ENCODE assay signal across 9 mouse cellular contexts in genomic region chr19:44511451-44512231, GRCm38 (mm10). TPM values are rescaled to one million over a fixed set of nuclear protein-coding genes. Genes with fewer than 3 reads are reported as not detected.
DNase-seq lines count a peak whose midpoint lies in the region; ATAC-seq and TF ChIP-seq lines count a peak whose summit lies in the region.
"Had no signal": no experiment of that assay in that cellular context is flagged by ENCODE, and none has a peak within 500 bp of the region (broad histone marks: within the 10 kb centered on the region; RNA-seq: fewer than 3 reads in every experiment).

No protein-coding gene starts in this region.

- H3K9me3 ChIP-seq in ES-Bruce4 (replicated peaks; ENCODE audit: control insufficient read depth, insufficient read depth, low read length, poor library complexity, severe bottlenecking) = peaks cover 6% of the 10 kb centered on the region; the same call in 1 of the 2 replicates
- no peaks in the 10 kb centered on the region for H3K9me3 ChIP-seq in forebrain, embryonic 10.5 days
- no peaks in the 10 kb centered on the region for H3K9me3 ChIP-seq in hindbrain, postnatal 0 days (ENCODE audit: low read length)
- H3K9me3 ChIP-seq in liver, embryonic 14.5 days (ENCODE audit: control insufficient read depth, low read length) = no peaks in the 10 kb centered on the region

- H3K4me3 ChIP-seq in ES-Bruce4 (ENCODE audit: low read depth, low read length) = peak overlapping the region; percentile 55
- H3K4me3 ChIP-seq in forebrain, embryonic 10.5 days = peak overlapping the region; percentile 63
- H3K4me3 ChIP-seq in hindbrain, postnatal 0 days (ENCODE audit: low read length) = peak overlapping the region; percentile 45
- peak overlapping the region in 1 of 2 experiments; percentile 20; a peak in 1 of 4 replicates for H3K4me3 ChIP-seq in liver, embryonic 14.5 days (ENCODE audit: insufficient read depth in 1 of 2, low read depth in 2 of 2, low read length in 2 of 2)
- peak overlapping the region; percentile 35 for H3K4me3 ChIP-seq in small intestine, adult 2 months (ENCODE audit: low read depth, low read length)

- H3K27ac ChIP-seq in ES-Bruce4 (ENCODE audit: insufficient read depth, low read length) = no peak overlapping the region
- peak overlapping the region; percentile 88 for H3K27ac ChIP-seq in forebrain, embryonic 10.5 days
- no peak overlapping the region for H3K27ac ChIP-seq in hindbrain, postnatal 0 days
- no peak overlapping the region for H3K27ac ChIP-seq in liver, embryonic 14.5 days
- H3K27ac ChIP-seq in small intestine, adult 2 months (ENCODE audit: insufficient read depth, low read depth, low read length) = no peak overlapping the region

- no peak for TF ChIP-seq EP300 in ES-Bruce4 (IDR thresholded peaks at IDR 0.05; ENCODE audit: insufficient read depth, low read depth, low read length)
- no peak for TF ChIP-seq EP300 in liver, embryonic 14.5 days (IDR thresholded peaks at IDR 0.05; ENCODE audit: low read depth)

- under 1% methylated on average over 66 of the region's 66 CpGs for WGBS in forebrain, embryonic 10.5 days
- 2% methylated on average over 66 of the region's 66 CpGs for WGBS in hindbrain, postnatal 0 days
- WGBS in liver, embryonic 14.5 days (ENCODE audit: insufficient replicate concordance) = 1% methylated on average over 66 of the region's 66 CpGs
- 2% methylated on average over 65 of the region's 66 CpGs for WGBS in small intestine, adult 2 months

- peak overlapping the region; percentile 76 for H3K4me2 ChIP-seq in hindbrain, postnatal 0 days (ENCODE audit: low read depth, low read length)
- H3K4me2 ChIP-seq in liver, embryonic 14.5 days (ENCODE audit: low read depth) = peak overlapping the region; percentile 38

- peak; percentile 51; the same call in 1 of the 2 replicates for ATAC-seq in hindbrain, postnatal 0 days
- no peak for ATAC-seq in liver, embryonic 14.5 days (ENCODE audit: insufficient read depth)

- peak; percentile 1 for TF ChIP-seq CTCF in ES-Bruce4 (IDR thresholded peaks at IDR 0.05; ENCODE audit: low read depth, low read length)
- peak; percentile 37 for TF ChIP-seq CTCF in hindbrain, postnatal 0 days (IDR thresholded peaks at IDR 0.05; ENCODE audit: low read depth)
- TF ChIP-seq CTCF in liver, embryonic 14.5 days (IDR thresholded peaks at IDR 0.05; ENCODE audit: low read depth) = no peak
- TF ChIP-seq CTCF in small intestine, adult 2 months (IDR thresholded peaks at IDR 0.05; ENCODE audit: extremely low read depth, insufficient read length, insufficient replicate concordance, low read depth, low read length) = no peak

- no peak for TF ChIP-seq POLR2A in ES-Bruce4 (IDR thresholded peaks at IDR 0.05; ENCODE audit: insufficient read depth, low read length)
- TF ChIP-seq POLR2A in small intestine, adult 2 months (IDR thresholded peaks at IDR 0.05; ENCODE audit: low read depth, low read length) = no peak

- peak; percentile 7 to 11 for DNase-seq in cerebellum, postnatal 25 days
- no peak for DNase-seq in cerebellum, adult 11-12 months
- no peak for DNase-seq in forebrain, embryonic 10.5 days (ENCODE audit: extremely low spot score, low spot score)
- peak; percentile 71 for DNase-seq in hindbrain, postnatal 0 days (ENCODE audit: low spot score)
- no peak for DNase-seq in liver, embryonic 14.5 days (ENCODE audit: low read depth in 3 of 3, low spot score in 3 of 3)
- no peak for DNase-seq in frontal cortex, postnatal 25 days (ENCODE audit: low spot score in 2 of 2)

- H3K4me1 ChIP-seq in ES-Bruce4 (ENCODE audit: control insufficient read depth, insufficient read depth, low read length) = peaks cover 3% of the 10 kb centered on the region
- peaks cover 80% of the 10 kb centered on the region for H3K4me1 ChIP-seq in forebrain, embryonic 10.5 days
- peaks cover 4% of the 10 kb centered on the region for H3K4me1 ChIP-seq in hindbrain, postnatal 0 days (ENCODE audit: insufficient read depth, low read length)
- no peaks in the 10 kb centered on the region for H3K4me1 ChIP-seq in liver, embryonic 14.5 days (replicated peaks; ENCODE audit: control insufficient read depth in 2 of 2, insufficient read depth in 2 of 2, low read length in 1 of 2)
- peaks cover 7% of the 10 kb centered on the region; the same call in 1 of the 2 replicates for H3K4me1 ChIP-seq in small intestine, adult 2 months (ENCODE audit: control insufficient read depth, insufficient read depth, insufficient read length, low read length)

- H3K27me3 ChIP-seq in ES-Bruce4 (ENCODE audit: control insufficient read depth, insufficient read depth, low read length, poor library complexity, severe bottlenecking) = peaks cover 16% of the 10 kb centered on the region
- H3K27me3 ChIP-seq in forebrain, embryonic 10.5 days (ENCODE audit: poor library complexity, severe bottlenecking) = peaks cover 100% of the 10 kb centered on the region
- peaks cover 70% of the 10 kb centered on the region for H3K27me3 ChIP-seq in hindbrain, postnatal 0 days (ENCODE audit: insufficient read depth, low read length)
- H3K27me3 ChIP-seq in liver, embryonic 14.5 days (ENCODE audit: control insufficient read depth, insufficient read depth, low read length) = peaks cover 62% of the 10 kb centered on the region
- peaks cover 37% of the 10 kb centered on the region for H3K27me3 ChIP-seq in small intestine, adult 2 months (ENCODE audit: control insufficient read depth, insufficient read depth, low read length)

- H3K9ac ChIP-seq in ES-Bruce4 (ENCODE audit: low read depth, poor library complexity, severe bottlenecking) = 0 out of 2 replicates have a peak overlapping the region, but pooled peaks have one; percentile 9
- H3K9ac ChIP-seq in hindbrain, postnatal 0 days (replicated peaks; ENCODE audit: low read length) = peak overlapping the region; percentile 2
- H3K9ac ChIP-seq in liver, embryonic 14.5 days (replicated peaks) = no peak overlapping the region

- no peaks in the 10 kb centered on the region for H3K36me3 ChIP-seq in ES-Bruce4 (ENCODE audit: control insufficient read depth, insufficient read depth, low read length, poor library complexity, severe bottlenecking)
- peaks cover 10% of the 10 kb centered on the region for H3K36me3 ChIP-seq in forebrain, embryonic 10.5 days (replicated peaks)
- H3K36me3 ChIP-seq in hindbrain, postnatal 0 days (ENCODE audit: insufficient read depth, low read length) = no peaks in the 10 kb centered on the region
- no peaks in the 10 kb centered on the region for H3K36me3 ChIP-seq in liver, embryonic 14.5 days (replicated peaks; ENCODE audit: control insufficient read depth, insufficient read depth, low read depth)
- no peaks in the 10 kb centered on the region for H3K36me3 ChIP-seq in small intestine, adult 2 months (ENCODE audit: control insufficient read depth, insufficient read depth, low read length)

RNA-seq across cellular contexts. Expression of gene Wnt8b, which starts 18.4 kb away (rescaled TPM):
- polyA plus RNA-seq in ES-Bruce4 (2011; ENCODE audit: insufficient read depth, insufficient read length, low read depth, missing spikeins) = not detected in 2 replicates
- 51.3 and 61.0 TPM in 2 replicates for polyA plus RNA-seq in forebrain, embryonic 10.5 days (2016; fragmentation: Nextera tagmentation; extraction: Ambion mirVana)
- total RNA-seq in hindbrain, postnatal 0 days (2014; rRNA removed) = 0.14 and 1.4 TPM in 2 replicates
- polyA plus RNA-seq in hindbrain, postnatal 0 days (2015; fragmentation: Nextera tagmentation; extraction: Ambion mirVana) = not detected in 2 replicates
- polyA plus RNA-seq in liver, embryonic 14.5 days (2012; rRNA removed) = not detected in 2 replicates
- not detected in 2 replicates for polyA plus RNA-seq in liver, embryonic 14.5 days (2014; fragmentation: Nextera tagmentation; extraction: Ambion mirVana)
- polyA plus RNA-seq in small intestine, adult 2 months (2012; rRNA removed) = not detected in 2 replicates
- total RNA-seq: hematopoietic stem cell, adult 5-6 weeks had no signal

RNA-seq across cellular contexts. Expression of gene Sec31b, which starts 34.0 kb away (rescaled TPM):
- 1.8 and 2.1 TPM in 2 replicates for polyA plus RNA-seq in ES-Bruce4 (2011; ENCODE audit: insufficient read depth, insufficient read length, low read depth, missing spikeins)
- polyA plus RNA-seq in forebrain, embryonic 10.5 days (2016; fragmentation: Nextera tagmentation; extraction: Ambion mirVana) = 0.88 and 1.7 TPM in 2 replicates
- 0.36 and 0.63 TPM in 2 replicates for total RNA-seq in hindbrain, postnatal 0 days (2014; rRNA removed)
- polyA plus RNA-seq in hindbrain, postnatal 0 days (2015; fragmentation: Nextera tagmentation; extraction: Ambion mirVana) = 0.32 and 0.33 TPM in 2 replicates
- 0.46 and 0.48 TPM in 2 replicates for polyA plus RNA-seq in liver, embryonic 14.5 days (2012; rRNA removed)
- 0.11 and 0.20 TPM in 2 replicates for polyA plus RNA-seq in liver, embryonic 14.5 days (2014; fragmentation: Nextera tagmentation; extraction: Ambion mirVana)
- polyA plus RNA-seq in small intestine, adult 2 months (2012; rRNA removed) = 1.3 and 1.5 TPM in 2 replicates

RNA-seq across cellular contexts. Expression of gene Gm20538, which starts 41.0 kb away (rescaled TPM):
- not detected in 2 replicates for polyA plus RNA-seq in ES-Bruce4 (2011; ENCODE audit: insufficient read depth, insufficient read length, low read depth, missing spikeins)
- polyA plus RNA-seq in forebrain, embryonic 10.5 days (2016; fragmentation: Nextera tagmentation; extraction: Ambion mirVana) = not detected in 2 replicates
- total RNA-seq in hindbrain, postnatal 0 days (2014; rRNA removed) = not detected in 2 replicates
- not detected in 2 replicates for polyA plus RNA-seq in hindbrain, postnatal 0 days (2015; fragmentation: Nextera tagmentation; extraction: Ambion mirVana)
- not detected in 2 replicates for polyA plus RNA-seq in liver, embryonic 14.5 days (2012; rRNA removed)
- polyA plus RNA-seq in liver, embryonic 14.5 days (2014; fragmentation: Nextera tagmentation; extraction: Ambion mirVana) = not detected in 2 replicates
- not detected in 2 replicates for polyA plus RNA-seq in small intestine, adult 2 months (2012; rRNA removed)
- total RNA-seq: hematopoietic stem cell, adult 5-6 weeks had no signal

RNA-seq across cellular contexts. Expression of gene Ndufb8, which starts 43.6 kb away (rescaled TPM):
- 181 and 191 TPM in 2 replicates for polyA plus RNA-seq in ES-Bruce4 (2011; ENCODE audit: insufficient read depth, insufficient read length, low read depth, missing spikeins)
- 595 and 612 TPM in 2 replicates for polyA plus RNA-seq in forebrain, embryonic 10.5 days (2016; fragmentation: Nextera tagmentation; extraction: Ambion mirVana)
- 500 and 558 TPM in 2 replicates for total RNA-seq in hindbrain, postnatal 0 days (2014; rRNA removed)
- 932 and 959 TPM in 2 replicates for polyA plus RNA-seq in hindbrain, postnatal 0 days (2015; fragmentation: Nextera tagmentation; extraction: Ambion mirVana)
- polyA plus RNA-seq in liver, embryonic 14.5 days (2012; rRNA removed) = 209 and 212 TPM in 2 replicates
- polyA plus RNA-seq in liver, embryonic 14.5 days (2014; fragmentation: Nextera tagmentation; extraction: Ambion mirVana) = 347 and 349 TPM in 2 replicates
- 811 and 895 TPM in 2 replicates for polyA plus RNA-seq in small intestine, adult 2 months (2012; rRNA removed)

RNA-seq across cellular contexts. Expression of gene Hif1an, which starts 51.0 kb away (rescaled TPM):
- 26.7 and 29.6 TPM in 2 replicates for polyA plus RNA-seq in ES-Bruce4 (2011; ENCODE audit: insufficient read depth, insufficient read length, low read depth, missing spikeins)
- 48.6 and 51.6 TPM in 2 replicates for polyA plus RNA-seq in forebrain, embryonic 10.5 days (2016; fragmentation: Nextera tagmentation; extraction: Ambion mirVana)
- total RNA-seq in hindbrain, postnatal 0 days (2014; rRNA removed) = 10.2 and 12.7 TPM in 2 replicates
- polyA plus RNA-seq in hindbrain, postnatal 0 days (2015; fragmentation: Nextera tagmentation; extraction: Ambion mirVana) = 18.1 and 19.4 TPM in 2 replicates
- 5.7 and 6.6 TPM in 2 replicates for polyA plus RNA-seq in liver, embryonic 14.5 days (2012; rRNA removed)
- polyA plus RNA-seq in liver, embryonic 14.5 days (2014; fragmentation: Nextera tagmentation; extraction: Ambion mirVana) = 6.5 and 7.2 TPM in 2 replicates
- 6.8 and 11.5 TPM in 2 replicates for polyA plus RNA-seq in small intestine, adult 2 months (2012; rRNA removed)

Comparison
In these comparisons a context has a peak if more than half of its experiments do, and no peak if none do; other contexts are left out.
1. DNase-seq: peak in cerebellum, postnatal 25 days (2 of 2) and hindbrain, postnatal 0 days (single experiment); none in cerebellum, adult 11-12 months (single experiment), forebrain, embryonic 10.5 days (single experiment), liver, embryonic 14.5 days (0 of 3) and frontal cortex, postnatal 25 days (0 of 2).
2. CTCF ChIP-seq: peak in ES-Bruce4 (single experiment) and hindbrain, postnatal 0 days (single experiment); none in liver, embryonic 14.5 days (single experiment) and small intestine, adult 2 months (single experiment).
3. RNA of gene Wnt8b, which starts 18.4 kb away (polyA plus RNA-seq): 51.3 to 61.0 TPM in forebrain, embryonic 10.5 days; not detected in ES-Bruce4, not detected in hindbrain, postnatal 0 days, not detected in liver, embryonic 14.5 days and not detected in small intestine, adult 2 months; every median in the first group is over 10 times any median in the second.